Mouse (Mus musculus): ENCODE measurements around the gene Ccr7.

- TF ChIP-seq CTCF (IDR thresholded peaks at IDR 0.05; ENCODE audit: insufficient read depth, low read length) (no peak), POLR2A (IDR thresholded peaks at IDR 0.05; ENCODE audit: borderline replicate concordance, extremely low read depth, low read depth, low read length) (no peak)
These were observed 940 bp upstream of the Ccr7 start for GRCm38 (mm10) chr11:99155817-99156216.

All from lung, adult 2 months (tissue).